Mouse (Mus musculus) macrophage (primary cell): ENCODE measurements around the gene Gm6358. TPM values are rescaled to one million over a fixed set of nuclear protein-coding genes. Genes with fewer than 3 reads are reported as not detected.
"Not testable (repeated sequence)": the region's sequence is repeated elsewhere in the genome, so short reads cannot be mapped to it uniquely, and the experiment has no call there.

Experiments
- H3K27ac ChIP-seq: fragments of 350-480 bp; formaldehyde crosslinking; 2 replicates; pipeline ENCODE4 v1.9.0; 2021
- H3K36me3 ChIP-seq: fragments of 350-480 bp; formaldehyde crosslinking; 2 replicates; pipeline ENCODE4 v1.9.0; 2021; ENCODE audit errors: inconsistent target
- H3K4me3 ChIP-seq: fragments of 350-480 bp; formaldehyde crosslinking; 2 replicates; pipeline ENCODE4 v1.9.0; 2021; ENCODE audit errors: inconsistent target
- H3K79me2 ChIP-seq: fragments of 350-480 bp; formaldehyde crosslinking; 2 replicates; pipeline ENCODE4 v1.9.0; 2021; ENCODE audit errors: inconsistent target
- WGBS: methylation state at CpG from one replicate; pipeline ENCODE4 v1.1.7; 2026; ENCODE audit warnings: inconsistent platforms; ENCODE audit not compliant: missing documents; 5-methylcytosine and 5-hydroxymethylcytosine counted together
- polyA plus RNA-seq: library from polyadenylated mRNA; stranded (reverse); fragments of 250-400 nt; gene quantifications from 3 replicates; pipeline ENCODE4 v1.2.4, GENCODE M21; 2018; ENCODE audit warnings: inconsistent platforms
- total RNA-seq, 78 experiments: library from RNA; depleted of rRNA; stranded (reverse); fragments of 250-400 nt; gene quantifications; 1 replicate in 9 of 78; 2 replicates in 24 of 78; 3 replicates in 43 of 78; 4 replicates in 2 of 78; pipeline ENCODE4 v1.2.4; 2018; ENCODE audit warnings: inconsistent platforms in 56 of 78

The Gm6358 gene
- total RNA-seq (2018; cell fraction: chromatin; rRNA removed): not detected
- total RNA-seq (2018; cell fraction: cytosol; rRNA removed): not detected
- total RNA-seq (2018; cell fraction: nucleus; rRNA removed): not detected
- polyA plus RNA-seq: not detected in 3 replicates

- 100% methylated on average over 1 of the region's 1 CpGs for whole genome bisulfite sequencing
- Histone ChIP-seq H3K79me2 (no peaks in the 10 kb centered on the region), H3K36me3 (no peaks in the 10 kb centered on the region), H3K4me3 (no peak within 1 kb of the TSS), H3K27ac (no peak within 1 kb of the TSS)
These were observed at the start of gene Gm6358 for GRCm38 (mm10) chr16:89140551-89140950. Gene Gm6358 (plus strand): TSS chr16:89140851.

- Histone ChIP-seq H3K79me2 (no peaks in the 10 kb centered on the region), H3K36me3 (no peaks in the 10 kb centered on the region), H3K27ac (no peak within 1 kb of the TSS), H3K4me3 (no peak within 1 kb of the TSS)
- WGBS: 82% methylated on average over 1 of the region's 1 CpGs
These were observed 10.1 kb downstream of the Gm6358 start, which contains the start of gene Gm10061 for GRCm38 (mm10) chr16:89150786-89151185. Gene Gm10061 (plus strand): TSS chr16:89151086.

- Histone ChIP-seq H3K4me3 (no peak within 1 kb of the TSS), H3K36me3 (no peaks in the 10 kb centered on the region), H3K79me2 (no peaks in the 10 kb centered on the region), H3K27ac (no peak within 1 kb of the TSS)
- 83% methylated on average over 4 of the region's 4 CpGs for WGBS
These were observed 17.0 kb downstream of the Gm6358 start, which contains the start of gene Gm9789 for GRCm38 (mm10) chr16:89157652-89158051. Gene Gm9789 (plus strand): TSS chr16:89157952.

GRCm38 (mm10) chr16:89169190-89169589 is 28.5 kb downstream of the Gm6358 start, which contains the start of gene Gm7735:
Gene Gm7735 (plus strand): TSS chr16:89169490.
- not testable (repeated sequence) for H3K36me3 ChIP-seq, H3K27ac ChIP-seq, H3K4me3 ChIP-seq, H3K79me2 ChIP-seq

- Histone ChIP-seq H3K36me3 (no peaks in the 10 kb centered on the region), H3K27ac (no peak within 1 kb of the TSS), H3K4me3 (no peak within 1 kb of the TSS), H3K79me2 (no peaks in the 10 kb centered on the region)
- WGBS: 72% methylated on average over 2 of the region's 2 CpGs
These were observed 33.8 kb downstream of the Gm6358 start, which contains the start of gene 1110057P08Rik for GRCm38 (mm10) chr16:89174435-89174834. Gene 1110057P08Rik (plus strand): TSS chr16:89174735.

GRCm38 (mm10) chr16:89188621-89189020 is 48.0 kb downstream of the Gm6358 start:
- 76% methylated on average over 4 of the region's 4 CpGs for WGBS
- Histone ChIP-seq H3K36me3 (no peaks in the 10 kb centered on the region), H3K79me2 (no peaks in the 10 kb centered on the region), H3K4me3 (no peak overlapping the region), H3K27ac (no peak overlapping the region)

Other genes starting within 250 kb of the Gm6358 start
- gene Krtap19-5, start 244.4 kb upstream of the Gm6358 start, polyA plus RNA-seq: not detected in 3 replicates
- not detected in 3 replicates for gene Krtap19-9b, start 208.6 kb upstream of the Gm6358 start, polyA plus RNA-seq
- not detected in 3 replicates for gene Krtap16-3, start 178.0 kb upstream of the Gm6358 start, polyA plus RNA-seq
- not detected in 3 replicates for gene Krtap22-2, start 130.1 kb upstream of the Gm6358 start, polyA plus RNA-seq
- not detected in 3 replicates for gene Gm10229, start 125.6 kb upstream of the Gm6358 start, polyA plus RNA-seq
- not detected in 3 replicates for gene Krtap6-1, start 109.2 kb upstream of the Gm6358 start, polyA plus RNA-seq
- not detected in 3 replicates for gene Gm10228, start 99.4 kb upstream of the Gm6358 start, polyA plus RNA-seq
- not detected in 3 replicates for gene Krtap6-5, start 93.0 kb upstream of the Gm6358 start, polyA plus RNA-seq
- not detected in 3 replicates for gene 1110025L11Rik, start 76.8 kb upstream of the Gm6358 start, polyA plus RNA-seq
- not detected in 3 replicates for gene Krtap6-3, start 56.8 kb upstream of the Gm6358 start, polyA plus RNA-seq
- gene Gm10061, start 10.2 kb downstream of the Gm6358 start, polyA plus RNA-seq: not detected in 3 replicates
- not detected in 3 replicates for gene Gm9789, start 17.1 kb downstream of the Gm6358 start, polyA plus RNA-seq
- not detected in 3 replicates for gene Gm7735, start 28.6 kb downstream of the Gm6358 start, polyA plus RNA-seq
- not detected in 3 replicates for gene 1110057P08Rik, start 33.9 kb downstream of the Gm6358 start, polyA plus RNA-seq
- gene Krtap20-2, start 65.0 kb downstream of the Gm6358 start, polyA plus RNA-seq: not detected in 3 replicates